Mouse (Mus musculus): ENCODE measurements around the gene Bfsp2. TPM values are rescaled to one million over a fixed set of nuclear protein-coding genes. Genes with fewer than 3 reads are reported as not detected.

The Bfsp2 gene
- polyA plus RNA-seq, 1 experiment from 2014 or later, result 0.54 TPM

DNA sequence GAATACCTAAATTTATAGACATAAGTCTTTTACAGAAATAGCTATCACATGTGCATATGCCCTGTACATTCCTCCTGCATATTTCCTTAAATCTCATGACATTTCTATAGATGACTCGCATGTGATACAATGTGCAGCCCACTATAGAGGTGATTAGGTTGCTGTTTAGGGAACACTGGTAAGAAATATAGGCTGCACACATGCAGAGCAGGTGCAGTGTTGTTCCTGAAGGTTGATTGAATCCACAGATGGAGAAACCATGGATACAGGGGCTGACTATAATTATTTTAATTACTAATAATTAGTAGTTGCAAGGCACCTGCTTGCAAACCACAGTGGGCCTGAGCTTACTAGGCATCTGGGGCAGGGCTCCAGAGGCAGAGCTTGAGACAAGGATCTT, 48.5 kb downstream of the Bfsp2 start:
- H3K4me2 ChIP-seq (replicated peaks; ENCODE audit: low read depth, low read length), result no peak overlapping the region
- WGBS, result 88% methylated on average over 1 of the region's 1 CpGs
- no peak overlapping the region for H3K9ac ChIP-seq (ENCODE audit: low read depth, low read length)
- ATAC-seq (ENCODE audit: low FRiP score) (no peak), DNase-seq (ENCODE audit: low spot score) (no peak)
- H3K4me3 ChIP-seq (ENCODE audit: low read depth, low read length), result no peak overlapping the region
- H3K9me3 ChIP-seq (ENCODE audit: control insufficient read depth, low read length), result no peaks in the 10 kb centered on the region
- H3K4me1 ChIP-seq (replicated peaks; ENCODE audit: control insufficient read depth, insufficient read depth, low read length), result no peaks in the 10 kb centered on the region
- H3K27me3 ChIP-seq (ENCODE audit: control insufficient read depth, insufficient read depth, low read length), result no peaks in the 10 kb centered on the region
- no peak overlapping the region for H3K27ac ChIP-seq (ENCODE audit: low read depth, low read length)
- H3K36me3 ChIP-seq (ENCODE audit: control insufficient read depth, insufficient read depth, low read length), result no peaks in the 10 kb centered on the region

DNA sequence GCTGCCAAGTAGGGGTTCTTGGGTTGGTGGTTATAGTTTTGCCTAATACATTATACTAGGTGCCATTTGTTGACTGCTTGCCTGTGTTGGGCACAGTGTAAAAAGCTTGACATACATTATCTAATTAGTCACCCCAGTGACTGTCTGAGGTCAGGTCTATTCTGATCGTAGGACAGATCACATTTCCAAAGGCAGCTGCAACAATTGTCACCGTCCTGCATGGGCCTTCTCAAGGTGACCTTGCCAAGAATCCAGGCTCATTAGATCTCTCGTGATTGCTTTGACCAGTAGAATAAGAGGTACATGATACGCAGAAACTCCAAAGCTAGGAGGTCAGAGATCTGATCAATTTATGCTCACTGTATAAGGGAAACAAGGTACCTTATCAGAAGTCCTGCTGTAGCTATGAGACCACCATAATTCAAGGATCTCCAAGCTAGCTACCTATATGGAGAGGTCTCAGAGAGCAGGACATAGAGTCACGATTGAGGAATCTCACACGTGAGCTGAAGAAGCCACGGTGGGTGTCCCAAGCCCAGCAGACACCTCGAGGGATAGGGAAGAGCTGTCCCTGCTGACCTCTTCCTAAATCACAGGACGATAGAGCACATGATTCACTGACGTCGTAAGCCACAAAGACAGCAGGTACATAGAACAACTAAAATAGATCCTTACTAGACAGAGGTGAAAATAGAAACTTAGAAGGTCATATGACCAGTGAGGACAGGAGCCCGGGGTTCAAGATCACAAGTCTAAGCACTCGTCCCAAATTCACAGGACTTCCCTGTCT, 49.6 kb downstream of the Bfsp2 start:
- H3K36me3 ChIP-seq (ENCODE audit: control insufficient read depth, insufficient read depth, low read length), result no peaks in the 10 kb centered on the region
- ATAC-seq (ENCODE audit: low FRiP score) (no peak), DNase-seq (ENCODE audit: low spot score) (no peak)
- 85% methylated on average over 13 of the region's 13 CpGs for WGBS
- H3K27me3 ChIP-seq (ENCODE audit: control insufficient read depth, insufficient read depth, low read length), result no peaks in the 10 kb centered on the region
- no peak overlapping the region for H3K4me3 ChIP-seq (ENCODE audit: low read depth, low read length)
- no peak overlapping the region for H3K4me2 ChIP-seq (replicated peaks; ENCODE audit: low read depth, low read length)
- no peak overlapping the region for H3K27ac ChIP-seq (ENCODE audit: low read depth, low read length)
- H3K4me1 ChIP-seq (replicated peaks; ENCODE audit: control insufficient read depth, insufficient read depth, low read length), result no peaks in the 10 kb centered on the region
- no peak overlapping the region for H3K9ac ChIP-seq (ENCODE audit: low read depth, low read length)
- no peaks in the 10 kb centered on the region for H3K9me3 ChIP-seq (ENCODE audit: control insufficient read depth, low read length)

DNA sequence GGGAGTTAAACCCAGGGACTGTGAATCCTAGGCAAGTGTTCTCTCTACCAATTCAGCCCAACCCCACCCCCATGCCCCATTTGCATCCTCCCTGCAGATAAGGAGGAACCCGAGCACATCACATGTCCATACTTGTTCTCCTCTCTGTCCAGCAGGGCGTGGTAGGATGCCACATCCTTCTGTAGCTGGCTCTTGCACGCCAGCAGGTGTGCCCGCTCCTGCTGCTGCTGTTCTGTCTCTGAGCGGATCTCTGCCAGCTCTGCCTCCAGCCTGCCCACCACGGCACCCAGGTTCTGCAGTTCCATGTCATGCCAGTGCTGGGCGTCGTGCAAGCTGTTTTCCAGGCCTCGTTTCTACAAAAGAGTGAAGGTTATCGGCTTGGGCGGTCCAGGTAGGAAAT, 53.8 kb downstream of the Bfsp2 start:
- H3K36me3 ChIP-seq (ENCODE audit: control insufficient read depth, insufficient read depth, low read length), result no peaks in the 10 kb centered on the region
- ATAC-seq (ENCODE audit: low FRiP score), result no peak

DNA sequence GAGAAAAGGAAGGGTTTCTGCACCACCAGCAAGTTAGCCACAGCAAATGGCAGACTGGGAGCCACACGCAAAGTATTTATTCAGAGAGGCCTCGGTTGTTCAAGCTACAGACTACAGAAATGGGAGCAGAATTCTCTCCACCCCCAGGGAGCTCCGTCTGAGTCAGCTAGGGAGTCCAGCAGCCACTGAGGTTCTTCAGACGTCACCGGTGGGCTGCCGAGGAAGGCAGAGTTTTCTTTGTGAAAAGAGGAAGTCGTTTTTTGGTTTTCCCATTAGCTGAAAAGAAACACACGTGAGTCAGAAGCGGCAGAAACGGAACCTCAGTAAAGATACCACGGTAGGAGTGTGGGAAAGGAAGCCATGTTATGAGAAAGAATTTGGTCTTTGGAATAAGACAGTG, 55.4 kb downstream of the Bfsp2 start:
- Histone ChIP-seq H3K4me3 (ENCODE audit: low read depth, low read length) (no peak overlapping the region), H3K4me1 (replicated peaks; ENCODE audit: control insufficient read depth, insufficient read depth, low read length) (no peaks in the 10 kb centered on the region), H3K4me2 (replicated peaks; ENCODE audit: low read depth, low read length) (no peak overlapping the region), H3K36me3 (ENCODE audit: control insufficient read depth, insufficient read depth, low read length) (no peaks in the 10 kb centered on the region), H3K27me3 (ENCODE audit: control insufficient read depth, insufficient read depth, low read length) (no peaks in the 10 kb centered on the region), H3K27ac (ENCODE audit: low read depth, low read length) (no peak overlapping the region), H3K9me3 (ENCODE audit: control insufficient read depth, low read length) (no peaks in the 10 kb centered on the region), H3K9ac (ENCODE audit: low read depth, low read length) (no peak overlapping the region)
- ATAC-seq (ENCODE audit: low FRiP score) (no peak), DNase-seq (ENCODE audit: low spot score) (no peak)
- WGBS, result 79% methylated on average over 11 of the region's 11 CpGs

More for the DNA sequence above, 53.8 kb downstream of the Bfsp2 start:
- H3K27ac ChIP-seq (ENCODE audit: low read depth, low read length), result no peak overlapping the region
- no peaks in the 10 kb centered on the region for H3K27me3 ChIP-seq (ENCODE audit: control insufficient read depth, insufficient read depth, low read length)
- 83% methylated on average over 11 of the region's 11 CpGs for WGBS
- DNase-seq (ENCODE audit: low spot score), result no peak
- no peak overlapping the region for H3K4me2 ChIP-seq (replicated peaks; ENCODE audit: low read depth, low read length)
- H3K4me1 ChIP-seq (replicated peaks; ENCODE audit: control insufficient read depth, insufficient read depth, low read length), result no peaks in the 10 kb centered on the region
- H3K4me3 ChIP-seq (ENCODE audit: low read depth, low read length), result no peak overlapping the region
- no peaks in the 10 kb centered on the region for H3K9me3 ChIP-seq (ENCODE audit: control insufficient read depth, low read length)
- H3K9ac ChIP-seq (ENCODE audit: low read depth, low read length), result no peak overlapping the region

DNA sequence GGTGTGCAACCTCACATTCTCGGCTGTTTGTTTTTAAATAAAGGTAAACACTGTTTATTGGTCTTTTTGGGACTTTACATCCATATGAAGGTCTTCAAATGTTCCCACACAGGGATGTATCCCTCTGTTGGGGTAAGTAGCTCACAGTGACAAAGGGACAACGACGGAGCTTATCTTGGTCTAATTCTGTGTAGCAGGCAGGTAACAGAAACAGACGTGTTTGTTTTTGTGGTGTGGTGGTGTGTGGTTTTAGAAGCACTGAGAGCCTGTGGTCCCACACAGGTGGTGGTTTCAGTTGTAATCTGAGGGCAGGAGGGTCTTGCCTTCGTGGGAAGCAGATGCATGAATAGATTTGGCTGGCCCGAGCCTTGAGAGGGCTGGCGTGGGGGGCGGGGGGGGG, 56.3 kb downstream of the Bfsp2 start:
- no peaks in the 10 kb centered on the region for H3K27me3 ChIP-seq (ENCODE audit: control insufficient read depth, insufficient read depth, low read length)
- no peak overlapping the region for H3K4me3 ChIP-seq (ENCODE audit: low read depth, low read length)
- DNase-seq (ENCODE audit: low spot score) (no peak), ATAC-seq (ENCODE audit: low FRiP score) (no peak)
- H3K9me3 ChIP-seq (ENCODE audit: control insufficient read depth, low read length), result no peaks in the 10 kb centered on the region
- no peak overlapping the region for H3K27ac ChIP-seq (ENCODE audit: low read depth, low read length)
- no peak overlapping the region for H3K9ac ChIP-seq (ENCODE audit: low read depth, low read length)
- no peaks in the 10 kb centered on the region for H3K36me3 ChIP-seq (ENCODE audit: control insufficient read depth, insufficient read depth, low read length)
- H3K4me1 ChIP-seq (replicated peaks; ENCODE audit: control insufficient read depth, insufficient read depth, low read length), result no peaks in the 10 kb centered on the region
- 86% methylated on average over 5 of the region's 8 CpGs for WGBS
- no peak overlapping the region for H3K4me2 ChIP-seq (replicated peaks; ENCODE audit: low read depth, low read length)

DNA sequence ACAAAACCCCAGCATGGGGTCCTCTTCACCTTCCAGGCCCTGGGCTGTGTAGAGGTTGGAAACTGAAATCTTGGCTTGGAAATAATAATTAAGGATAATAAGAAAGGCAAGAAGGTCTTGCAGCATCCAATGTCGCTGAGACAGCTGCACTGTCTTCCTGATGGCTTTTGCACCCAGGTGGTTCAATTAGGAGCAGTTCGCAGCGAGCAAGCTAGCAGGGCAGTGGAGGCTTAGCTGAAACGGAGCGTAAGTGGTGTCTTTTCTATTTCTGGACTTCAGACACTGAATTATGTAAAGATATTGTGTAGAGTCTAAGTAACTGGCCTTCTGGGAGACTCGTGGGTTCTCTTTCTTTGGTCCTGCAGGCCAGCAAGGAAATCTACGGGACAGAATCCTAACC, 56.8 kb downstream of the Bfsp2 start:
- 91% methylated on average over 7 of the region's 7 CpGs for WGBS
- no peaks in the 10 kb centered on the region for H3K4me1 ChIP-seq (replicated peaks; ENCODE audit: control insufficient read depth, insufficient read depth, low read length)
- H3K27ac ChIP-seq (ENCODE audit: low read depth, low read length), result no peak overlapping the region
- H3K4me3 ChIP-seq (ENCODE audit: low read depth, low read length), result no peak overlapping the region
- DNase-seq (ENCODE audit: low spot score), result no peak
- ATAC-seq (ENCODE audit: low FRiP score), result no peak
- H3K27me3 ChIP-seq (ENCODE audit: control insufficient read depth, insufficient read depth, low read length), result no peaks in the 10 kb centered on the region
- no peaks in the 10 kb centered on the region for H3K36me3 ChIP-seq (ENCODE audit: control insufficient read depth, insufficient read depth, low read length)
- H3K9ac ChIP-seq (ENCODE audit: low read depth, low read length), result no peak overlapping the region
- no peak overlapping the region for H3K4me2 ChIP-seq (replicated peaks; ENCODE audit: low read depth, low read length)
- H3K9me3 ChIP-seq (ENCODE audit: control insufficient read depth, low read length), result no peaks in the 10 kb centered on the region

DNA sequence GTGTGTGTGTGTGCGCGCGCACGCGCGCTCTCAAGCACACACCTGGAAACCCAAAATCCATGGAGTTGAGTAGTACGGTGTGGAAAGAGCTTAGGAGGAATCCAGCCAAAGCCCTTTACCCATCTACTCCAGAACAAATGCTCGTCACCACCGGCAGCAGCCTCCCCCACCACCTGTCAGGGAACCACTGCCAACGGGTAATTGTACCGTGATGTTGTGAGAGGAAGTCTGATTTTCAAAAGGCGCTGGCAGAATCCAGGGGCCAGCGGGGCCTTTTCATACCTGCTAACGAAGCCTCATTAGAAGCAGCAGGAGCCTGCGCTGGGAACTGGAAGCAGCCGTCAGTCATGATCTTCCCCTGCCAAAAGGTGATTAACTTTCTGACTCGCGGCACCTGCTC, 57.4 kb downstream of the Bfsp2 start:
- Histone ChIP-seq H3K27ac (ENCODE audit: low read depth, low read length) (no peak overlapping the region), H3K4me3 (ENCODE audit: low read depth, low read length) (no peak overlapping the region), H3K9ac (ENCODE audit: low read depth, low read length) (no peak overlapping the region), H3K9me3 (ENCODE audit: control insufficient read depth, low read length) (no peaks in the 10 kb centered on the region), H3K27me3 (ENCODE audit: control insufficient read depth, insufficient read depth, low read length) (no peaks in the 10 kb centered on the region), H3K4me1 (replicated peaks; ENCODE audit: control insufficient read depth, insufficient read depth, low read length) (no peaks in the 10 kb centered on the region), H3K4me2 (replicated peaks; ENCODE audit: low read depth, low read length) (no peak overlapping the region), H3K36me3 (ENCODE audit: control insufficient read depth, insufficient read depth, low read length) (no peaks in the 10 kb centered on the region)
- no peak for ATAC-seq (ENCODE audit: low FRiP score)
- DNase-seq (ENCODE audit: low spot score), result no peak
- 70% methylated on average over 18 of the region's 18 CpGs for WGBS

DNA sequence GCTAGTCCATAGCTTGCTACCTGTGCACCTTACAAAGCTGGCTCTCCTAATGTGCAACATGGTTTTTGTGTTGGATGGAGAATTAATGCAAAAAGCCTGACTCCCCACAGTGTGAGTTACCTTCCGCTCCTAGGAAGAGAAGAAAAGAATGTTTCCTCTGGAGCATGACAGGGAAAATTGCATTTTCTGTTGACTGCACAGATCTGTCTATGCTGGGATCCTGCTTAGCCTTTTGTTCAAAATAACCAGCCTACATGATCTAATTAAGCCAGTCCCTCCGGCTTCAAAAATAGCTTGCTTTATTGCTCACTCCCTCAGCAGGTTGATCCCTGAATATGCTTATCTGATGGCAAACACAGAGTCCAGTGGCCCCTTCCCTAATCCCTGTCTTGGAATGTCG, 59.4 kb downstream of the Bfsp2 start:
- no peaks in the 10 kb centered on the region for H3K27me3 ChIP-seq (ENCODE audit: control insufficient read depth, insufficient read depth, low read length)
- H3K36me3 ChIP-seq (ENCODE audit: control insufficient read depth, insufficient read depth, low read length), result no peaks in the 10 kb centered on the region
- H3K27ac ChIP-seq (ENCODE audit: low read depth, low read length), result no peak overlapping the region
- 63% methylated on average over 3 of the region's 3 CpGs for WGBS
- DNase-seq (ENCODE audit: low spot score) (no peak), ATAC-seq (ENCODE audit: low FRiP score) (no peak)
- no peaks in the 10 kb centered on the region for H3K9me3 ChIP-seq (ENCODE audit: control insufficient read depth, low read length)
- H3K4me2 ChIP-seq (replicated peaks; ENCODE audit: low read depth, low read length), result no peak overlapping the region
- H3K9ac ChIP-seq (ENCODE audit: low read depth, low read length), result no peak overlapping the region
- H3K4me3 ChIP-seq (ENCODE audit: low read depth, low read length), result no peak overlapping the region
- H3K4me1 ChIP-seq (replicated peaks; ENCODE audit: control insufficient read depth, insufficient read depth, low read length), result no peaks in the 10 kb centered on the region

DNA sequence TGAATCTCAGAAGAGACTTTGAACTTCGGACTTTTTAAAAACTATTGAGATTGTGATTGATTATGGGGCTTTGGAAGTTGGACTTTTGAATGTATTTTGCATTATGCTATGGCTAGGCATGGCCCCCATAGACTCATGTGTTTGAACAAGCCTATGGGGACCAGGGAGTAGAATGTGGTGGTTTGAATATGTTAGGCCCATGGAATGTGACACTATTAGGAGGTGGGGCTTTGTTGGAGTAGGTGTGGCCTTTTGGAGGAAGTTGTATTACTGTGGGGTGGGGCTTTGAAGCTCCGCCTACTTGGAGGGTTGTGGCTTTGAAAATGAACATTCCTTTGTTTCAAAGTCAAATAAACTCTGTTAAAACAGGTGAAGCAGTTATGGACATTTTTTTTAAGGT, 61.4 kb downstream of the Bfsp2 start:
- no peak for ATAC-seq (ENCODE audit: low FRiP score)
- 93% methylated on average over 2 of the region's 2 CpGs for WGBS
- H3K9me3 ChIP-seq (ENCODE audit: control insufficient read depth, low read length), result no peaks in the 10 kb centered on the region

More for the DNA sequence above, 61.4 kb downstream of the Bfsp2 start:
- H3K27me3 ChIP-seq (ENCODE audit: control insufficient read depth, insufficient read depth, low read length), result no peaks in the 10 kb centered on the region
- no peak overlapping the region for H3K4me2 ChIP-seq (replicated peaks; ENCODE audit: low read depth, low read length)
- no peak overlapping the region for H3K9ac ChIP-seq (ENCODE audit: low read depth, low read length)
- H3K4me1 ChIP-seq (replicated peaks; ENCODE audit: control insufficient read depth, insufficient read depth, low read length), result no peaks in the 10 kb centered on the region
- DNase-seq (ENCODE audit: low spot score), result no peak
- H3K4me3 ChIP-seq (ENCODE audit: low read depth, low read length), result no peak overlapping the region
- H3K27ac ChIP-seq (ENCODE audit: low read depth, low read length), result no peak overlapping the region
- H3K36me3 ChIP-seq (ENCODE audit: control insufficient read depth, insufficient read depth, low read length), result no peaks in the 10 kb centered on the region
